15 mouse cellular contexts compared by ENCODE assay signal in genomic region chr11:62825222-62826105, GRCm38 (mm10). TPM values are rescaled to one million over a fixed set of nuclear protein-coding genes. Genes with fewer than 3 reads are reported as not detected.
DNase-seq lines count a peak whose midpoint lies in the region; ATAC-seq lines count a peak whose summit lies in the region.
"Had no signal": no experiment of that assay in that cellular context is flagged by ENCODE, and none has a peak within 500 bp of the region (broad histone marks: within the 10 kb centered on the region; RNA-seq: fewer than 3 reads in every experiment).

No protein-coding gene starts in this region.

- no peak for DNase-seq in kidney, adult 11 months
- peak; percentile 26 for DNase-seq in urinary bladder, postnatal 25 days (ENCODE audit: low spot score)
- no peak for DNase-seq in urinary bladder, postnatal 10 days (ENCODE audit: low spot score)
- DNase-seq in lung, postnatal 25 days (ENCODE audit: low spot score): peak; percentile 28
- DNase-seq in yolk sac, embryonic 10.5 days (ENCODE audit: low spot score): peak; percentile 55
- DNase-seq in heart, embryonic 10.5 days (ENCODE audit: low spot score): no peak
- no peak for DNase-seq in embryo, embryonic 10 days (ENCODE audit: low spot score)
- DNase-seq: cerebellum, adult 9-10 months; gastrocnemius, postnatal 36 days; liver had no signal

- 50% methylated on average over 9 of the region's 9 CpGs for WGBS in kidney, embryonic 14.5 days
- 71% methylated on average over 9 of the region's 9 CpGs for WGBS in heart, embryonic 10.5 days

- H3K9me3 ChIP-seq in kidney, embryonic 14.5 days (ENCODE audit: control insufficient read depth, low read length): no peaks in the 10 kb centered on the region
- no peaks in the 10 kb centered on the region for H3K9me3 ChIP-seq in heart, embryonic 10.5 days
- H3K9me3 ChIP-seq: hindbrain, embryonic 12.5 days; neural tube, embryonic 12.5 days had no signal

- H3K4me2 ChIP-seq in kidney, embryonic 14.5 days (replicated peaks; ENCODE audit: low read depth, low read length): no peak overlapping the region
- H3K4me2 ChIP-seq: hindbrain, embryonic 12.5 days; neural tube, embryonic 12.5 days had no signal

- peak; percentile 6; the same call in 1 of the 2 replicates for ATAC-seq in kidney, embryonic 14.5 days (ENCODE audit: low FRiP score, low TSS enrichment)
- ATAC-seq: midbrain, embryonic 16.5 days had no signal

- H3K4me1 ChIP-seq in kidney, embryonic 14.5 days (ENCODE audit: control insufficient read depth, insufficient read depth, low read length): peaks cover 15% of the 10 kb centered on the region
- peaks cover 14% of the 10 kb centered on the region for H3K4me1 ChIP-seq in heart, embryonic 10.5 days

- peak overlapping the region; percentile 32; the same call in 1 of the 2 replicates for H3K27ac ChIP-seq in kidney, embryonic 14.5 days (ENCODE audit: low read depth, low read length)
- H3K27ac ChIP-seq in heart, embryonic 10.5 days: no peak overlapping the region
- H3K27ac ChIP-seq: hindbrain, embryonic 12.5 days; left cerebral cortex, adult 2 months; neural tube, embryonic 12.5 days had no signal

- H3K36me3 ChIP-seq in kidney, embryonic 14.5 days (ENCODE audit: control insufficient read depth, insufficient read depth, low read length): no peaks in the 10 kb centered on the region
- no peaks in the 10 kb centered on the region for H3K36me3 ChIP-seq in heart, embryonic 10.5 days
- H3K36me3 ChIP-seq: hindbrain, embryonic 12.5 days; neural tube, embryonic 12.5 days had no signal

- H3K27me3 ChIP-seq in kidney, embryonic 14.5 days (ENCODE audit: control insufficient read depth, insufficient read depth, low read length): no peaks in the 10 kb centered on the region
- H3K27me3 ChIP-seq in heart, embryonic 10.5 days (ENCODE audit: insufficient read depth, poor library complexity, severe bottlenecking): no peaks in the 10 kb centered on the region
- H3K27me3 ChIP-seq: hindbrain, embryonic 12.5 days; neural tube, embryonic 12.5 days had no signal

- H3K9ac ChIP-seq in kidney, embryonic 14.5 days (ENCODE audit: low read depth, low read length): no peak overlapping the region
- H3K9ac ChIP-seq: hindbrain, embryonic 12.5 days; neural tube, embryonic 12.5 days had no signal

- no peak overlapping the region for H3K4me3 ChIP-seq in kidney, embryonic 14.5 days (ENCODE audit: low read length)
- H3K4me3 ChIP-seq in heart, embryonic 10.5 days: no peak overlapping the region
- H3K4me3 ChIP-seq: hindbrain, embryonic 12.5 days; left cerebral cortex, adult 2 months; neural tube, embryonic 12.5 days had no signal

RNA-seq across cellular contexts. Expression of gene Trim16, which starts 5.4 kb away (rescaled TPM):
- 10.5 and 18.6 TPM in 2 replicates for polyA plus RNA-seq in kidney, embryonic 14.5 days (2014; fragmentation: Nextera tagmentation; extraction: Ambion mirVana)
- 3.7 and 4.9 TPM in 2 replicates for polyA plus RNA-seq in heart, embryonic 10.5 days (2016; fragmentation: Nextera tagmentation; extraction: Ambion mirVana)

RNA-seq across cellular contexts. Expression of gene Fbxw10, which starts 21.4 kb away (rescaled TPM):
- polyA plus RNA-seq in kidney, embryonic 14.5 days (2014; fragmentation: Nextera tagmentation; extraction: Ambion mirVana): 0.53 and 0.73 TPM in 2 replicates
- polyA plus RNA-seq in heart, embryonic 10.5 days (2016; fragmentation: Nextera tagmentation; extraction: Ambion mirVana): 0.34 TPM in 1 of 2 replicates, not detected in the other

RNA-seq across cellular contexts. Expression of gene Zfp286, which starts 36.2 kb away (rescaled TPM):
- 19.6 and 19.7 TPM in 2 replicates for polyA plus RNA-seq in kidney, embryonic 14.5 days (2014; fragmentation: Nextera tagmentation; extraction: Ambion mirVana)
- polyA plus RNA-seq in heart, embryonic 10.5 days (2016; fragmentation: Nextera tagmentation; extraction: Ambion mirVana): 10.8 and 14.9 TPM in 2 replicates

RNA-seq across cellular contexts. Expression of gene Tvp23b, which starts 53.8 kb away (rescaled TPM):
- 62.1 and 62.9 TPM in 2 replicates for polyA plus RNA-seq in kidney, embryonic 14.5 days (2014; fragmentation: Nextera tagmentation; extraction: Ambion mirVana)
- 55.6 and 61.8 TPM in 2 replicates for polyA plus RNA-seq in heart, embryonic 10.5 days (2016; fragmentation: Nextera tagmentation; extraction: Ambion mirVana)

Comparison
In these comparisons a context has a peak if more than half of its experiments do, and no peak if none do; other contexts are left out.
1. DNase-seq: peak in urinary bladder, postnatal 25 days (single experiment), lung, postnatal 25 days (single experiment) and yolk sac, embryonic 10.5 days (single experiment); none in kidney, adult 11 months (single experiment), urinary bladder, postnatal 10 days (single experiment), heart, embryonic 10.5 days (single experiment) and embryo, embryonic 10 days (single experiment).